Mouse (Mus musculus): Measurements from ENCODE around the gene Srgap2. TPM values are rescaled to one million over a fixed set of nuclear protein-coding genes. Genes with fewer than 3 reads are reported as not detected.
"Not testable (repeated sequence)": the region's sequence is repeated elsewhere in the genome, so short reads cannot be mapped to it uniquely, and the experiment has no call there.

Srgap2 gene
- polyA plus RNA-seq, 3 experiments from 2014 or later = 27.3 to 33.0 (median 30.0) TPM

- no peak for ATAC-seq
Observed at GRCm38 (mm10) chr1:131331180-131331579, 196.0 kb downstream of the Srgap2 start.

GRCm38 (mm10) chr1:131329093-131329492, 198.1 kb downstream of the Srgap2 start:
- not testable (repeated sequence) for ATAC-seq

DNA sequence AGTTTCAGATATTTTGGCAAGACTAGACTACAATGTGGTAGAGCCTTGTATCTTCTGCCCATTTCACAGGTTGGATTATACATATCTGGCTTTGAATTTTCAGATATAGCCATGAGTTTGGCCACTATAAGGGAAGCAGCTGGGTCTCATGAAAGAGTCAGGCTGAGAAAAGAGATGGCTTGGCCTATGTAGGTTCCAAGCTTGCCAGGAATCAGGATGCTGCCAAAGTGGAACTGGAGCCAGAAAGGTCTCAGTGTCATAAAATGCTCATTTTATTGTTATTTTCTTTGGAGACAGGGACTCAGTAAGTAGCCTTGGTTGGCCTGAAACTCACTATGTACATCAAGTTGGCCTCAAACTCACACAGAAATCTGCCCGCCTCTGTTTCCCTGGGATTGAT, 200.0 kb downstream of the Srgap2 start:
- ATAC-seq = no peak

DNA sequence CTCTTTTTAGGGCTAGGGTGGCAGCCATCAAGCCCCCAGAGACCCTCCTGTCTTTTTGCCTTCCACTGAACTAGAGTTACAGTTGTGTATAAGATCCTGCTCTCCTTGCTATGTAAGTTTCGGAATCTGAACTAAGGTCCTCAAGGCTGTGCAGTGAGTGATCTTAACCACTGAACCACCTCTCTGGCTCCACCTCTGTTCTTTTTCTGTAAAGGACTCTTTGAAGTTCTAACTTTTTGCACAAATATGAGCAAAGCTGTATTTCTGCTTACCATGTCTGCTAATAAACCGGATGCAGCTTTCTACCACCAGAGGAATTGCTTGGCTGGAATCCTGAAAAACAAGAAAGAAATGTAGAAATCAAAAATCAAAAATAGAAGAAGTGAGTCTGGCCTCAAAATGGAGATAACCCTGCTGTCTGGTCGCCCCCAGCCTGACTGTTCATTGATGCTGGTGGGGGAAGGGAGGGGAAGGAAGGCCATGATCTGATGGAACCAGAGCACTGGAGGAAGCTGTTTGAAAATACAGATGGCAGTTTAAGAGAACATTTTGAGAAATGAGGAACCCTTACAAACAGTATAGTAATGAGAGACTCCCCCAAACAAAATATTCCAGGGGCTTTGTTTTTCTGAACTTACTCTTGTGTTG, 202.2 kb downstream of the Srgap2 start:
- peak; percentile 73 for ATAC-seq

DNA sequence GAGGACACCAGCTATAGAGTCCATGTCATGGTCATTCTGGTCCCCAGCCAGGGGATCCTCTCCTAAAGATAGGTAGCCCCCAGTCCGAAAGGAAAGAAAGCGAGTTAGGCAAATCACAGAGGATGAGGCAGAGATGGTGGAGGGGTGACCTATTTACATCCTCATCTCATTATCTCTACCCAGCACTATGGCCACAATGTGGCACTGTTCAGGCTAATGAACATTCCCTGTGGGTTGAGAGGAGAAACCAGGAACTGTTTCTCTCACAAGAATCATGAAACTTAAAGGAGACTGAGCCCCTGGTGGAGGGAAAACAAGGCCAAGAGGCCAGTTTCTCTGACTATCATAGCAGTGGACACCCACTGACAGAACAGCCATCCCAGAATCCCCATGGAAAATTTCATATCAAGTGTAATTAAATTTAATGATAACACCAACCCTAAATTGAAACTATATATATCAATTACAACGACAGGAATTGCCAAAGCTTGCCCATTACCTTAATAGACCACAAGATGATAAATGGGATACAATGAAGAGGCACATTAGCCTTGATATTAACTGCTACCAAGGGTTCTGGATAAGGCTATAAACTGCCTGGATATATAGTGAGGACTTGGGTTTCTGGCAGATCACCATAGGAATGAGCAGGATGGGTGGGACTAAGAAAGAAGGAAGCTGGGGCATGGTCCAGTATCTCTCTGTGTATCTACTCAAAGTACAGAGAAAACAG, 207.4 kb downstream of the Srgap2 start:
- ATAC-seq = no peak

DNA sequence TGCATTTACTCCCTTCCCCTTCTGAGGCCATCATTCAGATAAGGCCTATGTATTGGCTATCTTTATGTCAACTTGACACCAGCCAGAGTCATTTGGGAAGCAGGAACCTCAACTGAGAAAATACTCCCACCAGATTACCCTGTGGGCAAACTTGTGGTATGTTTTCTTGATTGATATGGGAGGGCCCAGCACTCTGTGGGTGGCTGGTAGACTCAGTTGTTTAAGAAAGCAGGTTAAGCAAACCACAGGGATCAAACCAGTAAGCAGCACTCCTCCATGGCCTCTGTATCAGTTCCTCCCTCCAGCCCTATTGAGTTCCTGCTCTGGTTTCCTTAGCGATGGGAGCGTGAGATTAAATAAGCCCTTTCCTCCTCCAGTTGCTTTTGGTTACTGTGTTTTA, 208.8 kb downstream of the Srgap2 start:
- ATAC-seq = no peak

DNA sequence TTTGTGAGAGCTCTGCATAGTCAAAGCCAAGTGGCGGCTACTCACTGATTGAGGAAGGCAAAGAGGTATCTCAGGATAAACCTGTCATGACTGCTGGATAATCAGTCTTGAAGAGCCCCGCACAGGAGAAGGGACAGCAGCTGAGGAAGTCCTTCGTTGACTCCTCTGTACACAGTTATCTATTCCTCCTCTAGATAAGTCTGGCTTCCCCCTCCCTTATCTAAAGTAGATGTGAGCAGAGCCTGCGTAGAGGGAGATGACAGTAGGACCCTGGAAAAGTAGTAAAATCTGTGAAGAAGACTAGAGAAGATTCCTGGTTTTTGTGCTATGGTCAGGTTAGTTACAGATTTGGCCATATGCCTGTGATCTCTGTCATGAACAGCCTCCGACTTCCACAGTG, 209.5 kb downstream of the Srgap2 start:
- no peak for ATAC-seq

DNA sequence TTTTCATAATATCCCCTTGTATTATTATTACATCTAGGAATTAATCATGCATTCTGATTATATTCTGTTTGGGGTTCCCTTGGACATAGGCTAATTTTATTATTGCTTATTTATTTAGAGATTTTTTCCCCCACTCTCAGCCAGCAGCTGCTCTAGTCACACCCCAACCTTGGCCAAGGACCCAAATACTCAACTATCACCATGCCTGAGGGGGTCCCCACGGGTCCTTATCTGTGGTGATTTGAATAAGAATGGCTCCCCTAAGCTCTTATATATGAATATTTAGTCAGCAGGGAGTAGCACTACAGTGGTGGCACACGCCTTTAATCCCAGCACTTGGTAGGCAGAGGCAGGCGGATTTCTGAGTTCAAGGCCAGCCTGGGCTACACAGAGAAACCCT, 215.9 kb downstream of the Srgap2 start:
- no peak for ATAC-seq

DNA sequence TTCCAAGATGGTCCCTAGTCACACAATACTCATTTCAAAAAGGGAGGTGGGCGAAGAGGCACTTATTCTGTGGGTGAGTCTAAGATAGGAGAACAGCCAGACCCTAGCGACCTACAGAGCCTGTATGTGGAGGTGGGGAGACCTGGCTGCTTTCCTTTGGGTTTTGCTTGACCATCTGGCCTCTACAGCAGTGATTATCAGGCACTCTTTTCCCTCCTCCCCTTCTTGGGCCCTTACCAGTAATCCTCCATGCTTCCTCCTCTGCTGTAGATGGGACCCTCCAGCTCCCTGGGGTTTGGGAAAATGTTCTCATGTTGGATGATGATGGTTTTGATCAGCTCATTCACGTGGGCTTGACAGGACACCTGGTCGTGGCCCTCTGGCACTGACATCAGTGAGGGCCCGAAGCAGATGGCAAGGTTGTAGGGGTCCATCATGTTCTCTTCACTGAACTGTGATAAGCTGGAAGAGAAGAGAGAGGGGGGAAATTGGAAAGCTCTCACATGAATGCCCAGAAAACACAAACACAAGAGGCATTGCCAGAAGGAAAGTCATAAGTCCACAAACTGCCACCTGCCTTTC, 216.8 kb downstream of the Srgap2 start:
- ATAC-seq = no peak

DNA sequence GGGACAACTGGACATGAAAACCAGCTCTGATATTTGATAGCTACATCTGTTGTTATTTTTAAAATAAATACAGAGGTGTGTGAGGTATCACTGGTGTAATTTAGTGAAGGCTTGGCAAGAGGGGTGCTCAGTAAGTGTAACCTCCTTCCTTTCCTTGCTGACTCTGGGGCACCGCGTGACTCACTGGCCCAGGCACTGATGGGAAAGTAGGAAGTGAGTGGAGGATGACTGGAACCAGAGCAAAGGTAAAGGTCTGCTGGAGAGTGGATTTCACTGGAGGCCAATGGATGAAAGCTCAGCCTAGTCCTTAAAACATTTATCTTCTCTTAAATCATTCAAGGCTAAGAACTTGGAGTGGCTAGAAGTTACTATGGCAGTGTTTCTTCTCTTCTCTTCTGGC, 226.4 kb downstream of the Srgap2 start:
- ATAC-seq = no peak

DNA sequence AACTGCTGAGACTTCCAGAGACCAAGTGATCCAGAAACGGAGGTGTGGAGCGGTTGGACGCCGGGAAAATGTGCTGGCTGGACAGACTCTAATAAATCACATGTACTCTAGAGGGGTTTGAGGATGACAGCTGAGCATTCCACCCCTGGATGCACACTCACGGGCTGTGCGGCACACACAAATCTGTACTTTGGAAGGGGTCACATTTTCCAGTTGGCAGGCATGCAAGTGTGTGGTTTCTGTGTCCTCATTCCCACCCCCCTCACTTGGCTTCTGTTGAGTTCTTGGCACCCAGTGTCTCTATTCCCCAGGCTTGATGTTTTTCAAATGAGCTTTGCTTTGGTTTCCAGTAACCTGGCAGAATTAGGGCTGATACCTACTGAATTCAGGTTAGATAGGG, 227.4 kb downstream of the Srgap2 start:
- ATAC-seq = no peak

- ATAC-seq = no peak
Observed at GRCm38 (mm10) chr1:131299240-131299639, 227.9 kb downstream of the Srgap2 start.

GRCm38 (mm10) chr1:131298171-131298570, 229.0 kb downstream of the Srgap2 start:
- no peak for ATAC-seq

GRCm38 (mm10) chr1:131296726-131297125, 230.4 kb downstream of the Srgap2 start:
- ATAC-seq = no peak

DNA sequence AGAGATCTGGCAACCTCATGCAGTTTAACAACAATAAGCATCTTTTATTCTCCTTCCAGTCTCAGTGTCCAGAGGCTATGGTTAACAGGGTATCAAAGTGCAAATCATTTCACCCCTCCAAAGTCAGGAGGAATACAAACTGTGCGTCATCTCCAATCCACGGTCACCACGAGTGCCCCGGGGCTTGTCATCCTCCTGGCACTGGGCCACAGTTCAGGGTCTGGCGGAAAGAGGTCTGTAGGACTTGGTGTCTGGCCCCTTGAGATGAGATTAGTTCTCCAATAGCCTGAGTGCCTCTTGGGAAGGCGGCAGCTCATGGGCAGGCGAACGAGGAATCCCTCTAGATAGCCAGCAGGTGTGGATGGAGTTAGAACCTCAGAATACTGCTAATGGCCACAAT, 232.0 kb downstream of the Srgap2 start:
- no peak for ATAC-seq

- ATAC-seq = no peak
Observed at GRCm38 (mm10) chr1:131293922-131294250, 233.3 kb downstream of the Srgap2 start.

DNA sequence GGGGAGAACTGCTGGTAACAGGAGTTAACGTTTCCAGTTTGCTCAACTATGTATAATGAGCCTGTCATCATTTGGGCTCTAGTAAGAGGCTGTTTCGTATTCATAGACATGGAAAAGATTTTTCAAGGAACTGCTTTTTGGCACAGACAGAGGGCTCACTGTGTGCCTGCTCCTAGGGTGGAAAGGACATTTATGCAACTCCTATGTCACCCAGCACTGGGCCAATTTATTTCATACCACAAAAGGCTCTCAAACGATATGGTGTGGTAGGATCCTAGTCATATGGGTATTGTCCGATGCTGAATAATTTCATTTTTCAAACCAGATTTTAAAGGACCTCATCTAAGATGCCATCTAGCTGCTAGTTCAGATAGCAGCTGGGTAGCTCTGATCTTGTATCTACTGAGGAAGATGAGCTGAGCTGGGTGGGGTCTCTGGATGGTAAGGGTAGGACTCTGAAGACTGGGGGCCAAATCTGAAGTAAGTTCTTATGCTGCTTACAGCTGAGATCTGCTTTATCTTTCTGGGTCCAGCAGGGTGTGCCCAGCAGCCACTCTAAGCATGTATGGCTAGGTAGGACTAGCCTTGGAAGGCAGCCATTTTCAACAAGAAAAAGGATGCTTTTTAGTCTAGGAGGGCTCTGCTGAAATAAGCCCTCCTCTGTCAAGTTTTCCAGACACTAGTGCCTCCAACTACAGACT, 233.8 kb downstream of the Srgap2 start:
- no peak for ATAC-seq

DNA sequence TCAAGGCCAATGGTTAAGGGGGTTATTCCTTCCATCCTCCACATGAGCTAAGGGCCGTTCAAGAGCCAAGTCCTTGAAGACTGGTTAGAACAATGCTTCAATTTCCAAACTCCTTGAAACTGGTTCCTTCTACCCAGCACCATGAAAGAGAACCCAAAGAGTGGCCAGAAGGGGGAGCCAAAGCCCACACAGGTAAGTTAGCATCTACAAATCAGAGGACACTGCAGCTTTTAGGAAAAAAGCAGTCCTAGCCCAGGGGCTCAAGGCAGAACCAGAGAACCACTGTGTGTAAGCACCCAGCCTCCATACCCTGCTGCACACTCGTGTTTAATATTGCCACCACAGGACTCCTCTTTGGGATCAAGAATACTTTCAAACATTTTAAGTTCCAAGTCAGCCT, 236.5 kb downstream of the Srgap2 start:
- ATAC-seq = peak; percentile 63

DNA sequence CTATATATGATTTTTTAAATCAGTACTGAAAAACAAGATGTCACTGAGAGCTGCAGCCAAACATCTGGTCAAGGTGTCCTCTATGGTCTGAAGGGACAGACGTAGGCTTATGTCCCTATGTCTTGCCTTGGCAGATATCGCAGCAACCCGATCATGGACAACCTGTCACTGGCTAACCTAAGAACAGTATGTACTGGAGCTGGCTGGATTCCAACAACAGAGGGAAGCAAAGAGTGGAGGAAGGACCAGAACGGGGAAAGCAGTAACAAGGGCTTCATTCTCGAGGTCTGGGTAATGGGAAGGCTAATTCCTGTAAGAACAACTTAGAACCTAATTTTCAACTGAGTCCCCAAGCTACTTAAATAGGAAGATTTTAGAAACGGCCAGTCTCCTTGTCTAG, 238.2 kb downstream of the Srgap2 start:
- no peak for ATAC-seq

DNA sequence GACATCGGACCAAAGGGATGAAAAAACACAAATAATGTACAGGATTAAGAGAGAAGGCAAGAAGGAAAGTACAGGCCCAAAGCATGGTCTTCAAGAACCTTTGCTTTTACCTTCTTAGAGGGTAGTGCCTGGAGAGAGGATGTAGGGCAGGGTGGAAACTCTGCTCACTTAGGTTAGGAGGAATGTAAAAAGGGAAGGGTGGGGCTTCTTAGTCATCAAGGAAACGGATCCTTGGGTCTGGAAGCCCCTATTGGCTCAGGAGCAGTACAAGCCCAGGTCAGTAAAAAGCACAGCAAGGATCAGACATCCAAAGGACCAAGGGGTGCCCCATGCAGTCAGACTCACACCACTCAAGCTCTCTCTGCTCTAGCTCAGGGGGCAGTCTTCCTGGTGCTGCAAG, 239.9 kb downstream of the Srgap2 start:
- ATAC-seq = no peak

GRCm38 (mm10) chr1:131286803-131287202, 240.3 kb downstream of the Srgap2 start:
- no peak for ATAC-seq

DNA sequence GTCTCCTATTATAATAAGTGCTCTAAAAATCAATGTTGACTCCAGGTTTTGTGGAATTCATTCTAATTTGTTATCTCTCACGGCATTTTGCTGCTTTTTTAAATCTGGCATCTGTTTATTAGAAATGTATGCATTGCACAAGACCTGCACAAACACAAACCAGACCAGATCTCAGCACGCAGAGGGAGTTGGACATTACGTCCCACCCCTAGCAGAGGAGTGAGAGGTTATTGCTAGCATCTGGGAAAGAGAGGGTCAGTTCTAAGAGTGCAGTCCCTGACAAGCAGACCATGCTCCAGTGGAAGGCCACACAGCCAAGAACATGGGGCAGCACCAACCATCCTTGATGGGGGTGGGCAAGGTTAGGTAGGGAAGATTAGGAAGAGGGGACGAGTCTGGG, 242.5 kb downstream of the Srgap2 start:
- no peak for ATAC-seq

DNA sequence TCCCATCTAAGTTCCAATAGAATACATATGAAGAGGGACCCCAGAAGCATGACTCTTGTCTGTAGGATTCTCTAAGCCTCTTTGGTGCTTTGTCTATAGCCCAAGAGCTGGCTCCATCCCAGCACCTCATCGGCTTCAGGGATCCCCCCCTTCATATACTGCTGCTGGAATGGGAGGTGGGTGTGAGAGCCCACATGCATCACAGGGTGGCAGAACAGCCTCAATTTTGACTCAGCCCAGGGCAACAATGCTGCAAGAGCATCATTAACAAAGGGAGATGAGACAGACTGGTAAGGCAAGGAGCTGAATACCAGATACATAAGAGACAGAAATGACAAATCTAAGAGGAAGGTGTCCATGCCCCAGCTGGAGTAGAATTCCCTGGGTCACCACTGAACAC, 243.0 kb downstream of the Srgap2 start:
- no peak for ATAC-seq

DNA sequence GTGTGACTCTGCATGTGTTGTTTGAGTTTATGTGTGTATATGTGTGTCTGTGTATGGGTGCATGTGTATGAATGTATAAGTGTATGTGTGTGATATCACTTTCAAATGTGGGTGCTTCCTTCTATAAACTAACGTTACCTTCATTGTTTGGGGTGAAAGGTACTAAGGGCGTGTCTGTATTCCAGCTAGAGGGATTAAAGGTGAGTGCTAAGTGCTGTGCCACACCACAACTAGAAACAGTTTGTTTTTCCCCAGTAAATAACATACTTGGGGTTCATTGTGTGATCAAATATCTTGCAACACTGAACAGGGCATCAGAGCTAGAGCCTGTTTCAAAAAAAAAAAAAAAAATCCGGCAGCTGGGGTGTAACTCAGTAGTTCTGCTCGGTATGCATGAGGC, 245.4 kb downstream of the Srgap2 start:
- ATAC-seq = no peak

Data from inflammation-experienced regulatory T-cells, adult 6 months (primary cell).